ENCODE assay signal across 9 mouse cellular contexts in genomic region chr2:163787709-163788108, GRCm38 (mm10). TPM values are rescaled to one million over a fixed set of nuclear protein-coding genes. Genes with fewer than 3 reads are reported as not detected.
DNase-seq lines count a peak whose midpoint lies in the region; ATAC-seq and TF ChIP-seq lines count a peak whose summit lies in the region.
"Had no signal": no experiment of that assay in that cellular context is flagged by ENCODE, and none has a peak within 500 bp of the region (broad histone marks: within the 10 kb centered on the region; RNA-seq: fewer than 3 reads in every experiment).

No protein-coding gene starts in this region.

- H3K4me3 ChIP-seq in heart, postnatal 0 days (ENCODE audit: low read depth, low read length): no peak overlapping the region

- peak; percentile 51 to 84 for DNase-seq in adrenal gland, adult (ENCODE audit: inconsistent age in 2 of 2, low spot score in 1 of 2)
- DNase-seq in adrenal gland, adult 8-10 months: no peak
- peak; percentile 85 for DNase-seq in NIH3T3 (ENCODE audit: low read depth)
- peak; percentile 64 to 70 for DNase-seq in cerebellum, postnatal 25 days
- DNase-seq in heart, postnatal 0 days (ENCODE audit: low spot score): peak; percentile 86
- peak; percentile 29 for DNase-seq in large intestine, adult 2 months (ENCODE audit: low read depth, low spot score)
- peak; percentile 50 for DNase-seq in lung, postnatal 14 days
- peak; percentile 16 for DNase-seq in spleen, adult 12 weeks (ENCODE audit: low spot score)

- peak; percentile 74 for TF ChIP-seq CTCF in heart, postnatal 0 days (IDR thresholded peaks at IDR 0.05; ENCODE audit: low read depth)

- WGBS in heart, postnatal 0 days: 38% methylated on average over 3 of the region's 3 CpGs
- 43% methylated on average over 3 of the region's 3 CpGs for WGBS in large intestine, adult 2 months

- no peak for TF ChIP-seq EP300 in heart, postnatal 0 days (IDR thresholded peaks at IDR 0.05; ENCODE audit: low read depth)

- 0 out of 2 replicates have a peak, but pooled peaks cover 8% of the 10 kb centered on the region for H3K4me1 ChIP-seq in heart, postnatal 0 days (ENCODE audit: control insufficient read depth, insufficient read depth)

- H3K9ac ChIP-seq in heart, postnatal 0 days (replicated peaks; ENCODE audit: low read depth, low read length): no peak overlapping the region

- no peaks in the 10 kb centered on the region for H3K36me3 ChIP-seq in heart, postnatal 0 days (replicated peaks; ENCODE audit: control insufficient read depth, insufficient read depth, low read length)

- no peak overlapping the region for H3K4me2 ChIP-seq in heart, postnatal 0 days (ENCODE audit: low read depth, low read length)

- no peak overlapping the region for H3K27ac ChIP-seq in heart, postnatal 0 days (ENCODE audit: low read depth)

- no peaks in the 10 kb centered on the region for H3K9me3 ChIP-seq in heart, postnatal 0 days (replicated peaks; ENCODE audit: control insufficient read depth, low read length)

- peak; percentile 75; the same call in 1 of the 2 replicates for ATAC-seq in heart, postnatal 0 days (ENCODE audit: insufficient read depth, low read depth)

- 0 out of 2 replicates have a peak, but pooled peaks cover 5% of the 10 kb centered on the region for H3K27me3 ChIP-seq in heart, postnatal 0 days (ENCODE audit: control insufficient read depth, insufficient read depth, low read length)

RNA-seq across cellular contexts. Expression of gene Ccn5, which starts 33.0 kb away (rescaled TPM):
- total RNA-seq in adrenal gland, adult 8-10 months (2022): 1 to 10 TPM in 1 of 4 experiments, under 1 TPM in 3; 0.38 to 1.7 (median 0.50) TPM
- total RNA-seq in heart, postnatal 0 days (2014; rRNA removed; ENCODE audit: low replicate concordance): 2.6 TPM in 1 of 2 replicates, not detected in the other
- polyA plus RNA-seq in heart, postnatal 0 days (2015; fragmentation: Nextera tagmentation; extraction: Ambion mirVana): 1.4 and 2.8 TPM in 2 replicates
- 0.46 and 0.99 TPM in 2 replicates for polyA plus RNA-seq in large intestine, adult 2 months (2012; rRNA removed)
- total RNA-seq: layer of hippocampus, postnatal 14 days had no signal

RNA-seq across cellular contexts. Expression of gene Ada, which starts 37.7 kb away (rescaled TPM):
- total RNA-seq in adrenal gland, adult 8-10 months (2022): 1 to 10 TPM; 3.3 to 6.1 (median 5.3) TPM
- total RNA-seq in heart, postnatal 0 days (2014; rRNA removed; ENCODE audit: low replicate concordance): 2.4 and 4.1 TPM in 2 replicates
- 1.9 and 2.2 TPM in 2 replicates for polyA plus RNA-seq in heart, postnatal 0 days (2015; fragmentation: Nextera tagmentation; extraction: Ambion mirVana)
- 113 and 304 TPM in 2 replicates for polyA plus RNA-seq in large intestine, adult 2 months (2012; rRNA removed)
